ENCODE assay signal across 10 mouse cellular contexts in genomic region chr5:117572428-117572827, GRCm38 (mm10).
A peak's percentile ranks its signal among the peaks of the same experiment; 100 is the strongest.
DNase-seq lines count a peak whose midpoint lies in the region; ATAC-seq and TF ChIP-seq lines count a peak whose summit lies in the region.
"Had no signal": no experiment of that assay in that cellular context is flagged by ENCODE, and none has a peak within 500 bp of the region (broad histone marks: within the 10 kb centered on the region; RNA-seq: fewer than 3 reads in every experiment).

No protein-coding gene starts in this region.

- H3K36me3 ChIP-seq in lung, embryonic 14.5 days (ENCODE audit: insufficient read depth): no peaks in the 10 kb centered on the region
- no peaks in the 10 kb centered on the region for H3K36me3 ChIP-seq in hindbrain, embryonic 15.5 days
- H3K36me3 ChIP-seq: liver, embryonic 15.5 days; midbrain, embryonic 12.5 days had no signal

- 60% methylated on average over 14 of the region's 14 CpGs for WGBS in lung, embryonic 14.5 days
- 41% methylated on average over 14 of the region's 14 CpGs for WGBS in hindbrain, embryonic 15.5 days

- no peak overlapping the region for H3K9ac ChIP-seq in lung, embryonic 14.5 days
- H3K9ac ChIP-seq in hindbrain, embryonic 15.5 days: no peak overlapping the region
- H3K9ac ChIP-seq: liver, embryonic 15.5 days; midbrain, embryonic 12.5 days had no signal

- no peak overlapping the region for H3K27ac ChIP-seq in lung, embryonic 14.5 days (ENCODE audit: low read depth)
- 0 out of 2 replicates have a peak overlapping the region, but pooled peaks have one; percentile 32 for H3K27ac ChIP-seq in hindbrain, embryonic 15.5 days (replicated peaks)
- H3K27ac ChIP-seq: liver, embryonic 15.5 days; midbrain, embryonic 12.5 days had no signal

- DNase-seq in cerebellum, postnatal 10 days: peak; percentile 57 to 74
- no peak for DNase-seq in cerebellum, adult 18-20 months
- DNase-seq in lung, embryonic 14.5 days: peak; percentile 75
- DNase-seq in lung, postnatal 36 days: no peak
- DNase-seq in kidney, postnatal 36 days: peak; percentile 30 to 62
- DNase-seq in left cerebral cortex, postnatal 10 days (ENCODE audit: extremely low spot score in 1 of 2, low spot score in 2 of 2): no peak

- H3K4me1 ChIP-seq in lung, embryonic 14.5 days (ENCODE audit: insufficient read depth): no peaks in the 10 kb centered on the region
- peaks cover 9% of the 10 kb centered on the region; the same call in 1 of the 2 replicates for H3K4me1 ChIP-seq in hindbrain, embryonic 15.5 days (replicated peaks)
- H3K4me1 ChIP-seq: liver, embryonic 15.5 days; midbrain, embryonic 12.5 days had no signal

- H3K9me3 ChIP-seq in lung, embryonic 14.5 days (ENCODE audit: low read depth, low read length): no peaks in the 10 kb centered on the region
- H3K9me3 ChIP-seq in hindbrain, embryonic 15.5 days: no peaks in the 10 kb centered on the region
- H3K9me3 ChIP-seq: liver, embryonic 15.5 days; midbrain, embryonic 12.5 days had no signal

- TF ChIP-seq CTCF in lung, embryonic 14.5 days (IDR thresholded peaks at IDR 0.05; ENCODE audit: low read depth): no peak

- no peaks in the 10 kb centered on the region for H3K27me3 ChIP-seq in lung, embryonic 14.5 days (ENCODE audit: insufficient read depth, low read length)
- no peaks in the 10 kb centered on the region for H3K27me3 ChIP-seq in hindbrain, embryonic 15.5 days
- H3K27me3 ChIP-seq: liver, embryonic 15.5 days; midbrain, embryonic 12.5 days had no signal

- intact Hi-C loops in left cerebral cortex, postnatal 10 days (cut with DNase I): no loop called here

- H3K4me2 ChIP-seq in lung, embryonic 14.5 days: 0 out of 2 replicates have a peak overlapping the region, but pooled peaks have one; percentile 5
- no peak overlapping the region for H3K4me2 ChIP-seq in hindbrain, embryonic 15.5 days
- H3K4me2 ChIP-seq: liver, embryonic 15.5 days; midbrain, embryonic 12.5 days had no signal

- ATAC-seq in lung, embryonic 14.5 days (ENCODE audit: insufficient read depth): no peak
- ATAC-seq in hindbrain, embryonic 15.5 days (ENCODE audit: low FRiP score, low read depth): no peak
- ATAC-seq in erythroblast, adult 5-6 weeks (replicated peaks; ENCODE audit: low FRiP score, poor library complexity, severe bottlenecking): no peak

- no peak overlapping the region for H3K4me3 ChIP-seq in lung, embryonic 14.5 days (ENCODE audit: low read depth, low read length)
- H3K4me3 ChIP-seq in hindbrain, embryonic 15.5 days: no peak overlapping the region
- H3K4me3 ChIP-seq: liver, embryonic 15.5 days; midbrain, embryonic 12.5 days had no signal

Comparison
In these comparisons a context has a peak if more than half of its experiments do, and no peak if none do; other contexts are left out.
1. DNase-seq: peak in cerebellum, postnatal 10 days (2 of 2), lung, embryonic 14.5 days (single experiment) and kidney, postnatal 36 days (2 of 2); none in cerebellum, adult 18-20 months (0 of 2), lung, postnatal 36 days (single experiment) and left cerebral cortex, postnatal 10 days (0 of 2).